Mouse (Mus musculus): ENCODE measurements around the gene Acad11.

DNA sequence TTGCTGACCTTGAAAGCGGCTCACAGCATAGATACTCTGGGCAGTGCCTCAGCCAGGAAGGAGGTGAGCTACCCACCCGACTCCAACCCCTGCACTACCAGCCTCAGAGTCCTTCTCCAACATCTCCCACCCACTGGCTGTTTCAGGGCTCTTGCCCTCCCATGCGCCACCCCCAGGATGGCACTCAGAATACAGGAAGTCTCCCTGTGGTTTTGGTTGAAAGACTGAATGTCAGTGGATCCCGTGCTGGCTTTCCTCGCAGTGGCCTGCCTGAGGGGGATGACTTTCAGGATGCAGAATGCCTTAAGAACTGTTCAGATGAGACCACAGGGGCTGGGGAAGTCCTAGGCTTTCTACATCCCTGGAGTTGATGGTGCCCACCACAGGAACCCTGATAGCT, 59.9 kb downstream of the Acad11 start:
- TF ChIP-seq CTCF (IDR thresholded peaks at IDR 0.05; ENCODE audit: insufficient read depth, low read length) (no peak), POLR2A (IDR thresholded peaks at IDR 0.05; ENCODE audit: borderline replicate concordance, extremely low read depth, low read depth, low read length) (no peak)

Data from lung, adult 2 months (tissue).